Mouse (Mus musculus): ENCODE measurements around the gene Piga. TPM values are rescaled to one million over a fixed set of nuclear protein-coding genes. Genes with fewer than 3 reads are reported as not detected.

Gene Piga
- total and polyA plus RNA-seq, 2 experiments from 2014 or later, result 3.1 to 3.4 TPM

GRCm38 (mm10) chrX:164418008-164418407 lies 1.6 kb upstream of the Piga start:
- Histone ChIP-seq H3K9me3 (ENCODE audit: low read length) (no peaks in the 10 kb centered on the region), H3K36me3 (ENCODE audit: insufficient read depth, low read length) (no peaks in the 10 kb centered on the region), H3K4me1 (ENCODE audit: insufficient read depth, low read length) (no peaks in the 10 kb centered on the region), H3K27ac (no peak overlapping the region), H3K4me2 (ENCODE audit: low read depth, low read length) (no peak overlapping the region), H3K4me3 (ENCODE audit: low read length) (no peak overlapping the region), H3K27me3 (ENCODE audit: insufficient read depth, low read length) (no peaks in the 10 kb centered on the region), H3K9ac (replicated peaks; ENCODE audit: low read length) (no peak overlapping the region)
- TF ChIP-seq CTCF (IDR thresholded peaks at IDR 0.05; ENCODE audit: low read depth), result no peak
- no peak for ATAC-seq
- no peak for DNase-seq (ENCODE audit: low spot score)

- 35% methylated on average over 13 of the region's 13 CpGs for WGBS
- Histone ChIP-seq H3K9me3 (ENCODE audit: low read length) (no peaks in the 10 kb centered on the region), H3K4me2 (ENCODE audit: low read depth, low read length) (peak overlapping the region; percentile 64), H3K27ac (peak overlapping the region; percentile 70), H3K4me1 (ENCODE audit: insufficient read depth, low read length) (no peaks in the 10 kb centered on the region), H3K36me3 (ENCODE audit: insufficient read depth, low read length) (no peaks in the 10 kb centered on the region), H3K4me3 (ENCODE audit: low read length) (peak overlapping the region; percentile 54), H3K9ac (replicated peaks; ENCODE audit: low read length) (peak overlapping the region; percentile 61), H3K27me3 (ENCODE audit: insufficient read depth, low read length) (no peaks in the 10 kb centered on the region)
- ATAC-seq (no peak; the same call in 1 of the 2 replicates), DNase-seq (ENCODE audit: low spot score) (no peak)
- TF ChIP-seq CTCF (IDR thresholded peaks at IDR 0.05; ENCODE audit: low read depth), result no peak
These were observed 368 bp downstream of the Piga start for GRCm38 (mm10) chrX:164419955-164420354.

GRCm38 (mm10) chrX:164420518-164420917 lies 931 bp downstream of the Piga start:
- H3K36me3 ChIP-seq (ENCODE audit: insufficient read depth, low read length), result no peaks in the 10 kb centered on the region
- WGBS, result 65% methylated on average over 3 of the region's 3 CpGs
- H3K27ac ChIP-seq, result no peak overlapping the region
- peak overlapping the region; percentile 64 for H3K4me2 ChIP-seq (ENCODE audit: low read depth, low read length)
- no peak for TF ChIP-seq CTCF (IDR thresholded peaks at IDR 0.05; ENCODE audit: low read depth)
- no peaks in the 10 kb centered on the region for H3K9me3 ChIP-seq (ENCODE audit: low read length)
- no peak for ATAC-seq
- no peaks in the 10 kb centered on the region for H3K27me3 ChIP-seq (ENCODE audit: insufficient read depth, low read length)
- no peak for DNase-seq (ENCODE audit: low spot score)
- peak overlapping the region; percentile 54 for H3K4me3 ChIP-seq (ENCODE audit: low read length)
- no peak overlapping the region for H3K9ac ChIP-seq (replicated peaks; ENCODE audit: low read length)
- H3K4me1 ChIP-seq (ENCODE audit: insufficient read depth, low read length), result no peaks in the 10 kb centered on the region

GRCm38 (mm10) chrX:164424821-164425220 lies 5.2 kb downstream of the Piga start:
- no peaks in the 10 kb centered on the region for H3K27me3 ChIP-seq (ENCODE audit: insufficient read depth, low read length)
- ATAC-seq (no peak), DNase-seq (ENCODE audit: low spot score) (no peak)
- no peak overlapping the region for H3K4me2 ChIP-seq (ENCODE audit: low read depth, low read length)
- no peak overlapping the region for H3K27ac ChIP-seq
- WGBS, result 85% methylated on average over 1 of the region's 1 CpGs
- no peaks in the 10 kb centered on the region for H3K4me1 ChIP-seq (ENCODE audit: insufficient read depth, low read length)
- H3K9me3 ChIP-seq (ENCODE audit: low read length), result no peaks in the 10 kb centered on the region
- no peak overlapping the region for H3K9ac ChIP-seq (replicated peaks; ENCODE audit: low read length)
- H3K36me3 ChIP-seq (ENCODE audit: insufficient read depth, low read length), result no peaks in the 10 kb centered on the region
- TF ChIP-seq CTCF (IDR thresholded peaks at IDR 0.05; ENCODE audit: low read depth), result no peak
- no peak overlapping the region for H3K4me3 ChIP-seq (ENCODE audit: low read length)

GRCm38 (mm10) chrX:164427295-164427694 lies 7.7 kb downstream of the Piga start:
- WGBS, result 90% methylated on average over 4 of the region's 4 CpGs
- Histone ChIP-seq H3K36me3 (ENCODE audit: insufficient read depth, low read length) (no peaks in the 10 kb centered on the region; the same call in 1 of the 2 replicates), H3K4me3 (ENCODE audit: low read length) (no peak overlapping the region), H3K9ac (replicated peaks; ENCODE audit: low read length) (no peak overlapping the region), H3K27ac (no peak overlapping the region), H3K4me2 (ENCODE audit: low read depth, low read length) (no peak overlapping the region), H3K27me3 (ENCODE audit: insufficient read depth, low read length) (no peaks in the 10 kb centered on the region), H3K4me1 (ENCODE audit: insufficient read depth, low read length) (no peaks in the 10 kb centered on the region), H3K9me3 (ENCODE audit: low read length) (no peaks in the 10 kb centered on the region)
- ATAC-seq (no peak), DNase-seq (ENCODE audit: low spot score) (no peak)
- no peak for TF ChIP-seq CTCF (IDR thresholded peaks at IDR 0.05; ENCODE audit: low read depth)

- Histone ChIP-seq H3K4me2 (ENCODE audit: low read depth, low read length) (no peak overlapping the region), H3K9me3 (ENCODE audit: low read length) (no peaks in the 10 kb centered on the region), H3K27ac (no peak overlapping the region), H3K4me3 (ENCODE audit: low read length) (no peak overlapping the region), H3K9ac (replicated peaks; ENCODE audit: low read length) (no peak overlapping the region), H3K36me3 (ENCODE audit: insufficient read depth, low read length) (no peaks in the 10 kb centered on the region; the same call in 1 of the 2 replicates), H3K4me1 (ENCODE audit: insufficient read depth, low read length) (no peaks in the 10 kb centered on the region), H3K27me3 (ENCODE audit: insufficient read depth, low read length) (no peaks in the 10 kb centered on the region)
- ATAC-seq (no peak), DNase-seq (ENCODE audit: low spot score) (no peak)
- TF ChIP-seq CTCF (IDR thresholded peaks at IDR 0.05; ENCODE audit: low read depth), result no peak
- WGBS, result 83% methylated on average over 2 of the region's 2 CpGs
These were observed 8.6 kb downstream of the Piga start for GRCm38 (mm10) chrX:164428224-164428623.

GRCm38 (mm10) chrX:164430621-164431020 lies 11.0 kb downstream of the Piga start:
- 85% methylated on average over 6 of the region's 6 CpGs for WGBS
- DNase-seq (ENCODE audit: low spot score) (no peak), ATAC-seq (no peak)
- Histone ChIP-seq H3K4me2 (ENCODE audit: low read depth, low read length) (no peak overlapping the region), H3K9me3 (ENCODE audit: low read length) (no peaks in the 10 kb centered on the region), H3K9ac (replicated peaks; ENCODE audit: low read length) (no peak overlapping the region), H3K27me3 (ENCODE audit: insufficient read depth, low read length) (no peaks in the 10 kb centered on the region), H3K4me1 (ENCODE audit: insufficient read depth, low read length) (no peaks in the 10 kb centered on the region), H3K36me3 (ENCODE audit: insufficient read depth, low read length) (no peaks in the 10 kb centered on the region; the same call in 1 of the 2 replicates), H3K4me3 (ENCODE audit: low read length) (no peak overlapping the region), H3K27ac (no peak overlapping the region)
- TF ChIP-seq CTCF (IDR thresholded peaks at IDR 0.05; ENCODE audit: low read depth), result no peak
